Mouse (Mus musculus) C2C12 (cell line): ENCODE results near the gene Tada3.
"Not testable (repeated sequence)": the region's sequence is repeated elsewhere in the genome, so short reads cannot be mapped to it uniquely, and the experiment has no call there.

Experiments
- CEBPB ChIP-seq: IDR thresholded peaks from one replicate; pipeline ENCODE4 v1.6.1; 2011; ENCODE audit warnings: low read depth, mild to moderate bottlenecking, control low read depth, moderate library complexity
- CTCF ChIP-seq: IDR thresholded peaks from one replicate; pipeline ENCODE4 v1.5.1; 2011; ENCODE audit not compliant: control insufficient read depth, insufficient read depth, insufficient read length
- FOSL1 ChIP-seq: IDR thresholded peaks from one replicate; pipeline ENCODE4 v1.8.0; 2011; ENCODE audit warnings: mild to moderate bottlenecking, low read length; ENCODE audit not compliant: poor library complexity, insufficient read depth, severe bottlenecking
- MAX ChIP-seq: IDR thresholded peaks from one replicate; pipeline ENCODE4 v1.6.1; 2011; ENCODE audit warnings: mild to moderate bottlenecking, control low read depth
- MYOG ChIP-seq: IDR thresholded peaks from one replicate; pipeline ENCODE4 v1.6.1; 2011; ENCODE audit not compliant: control insufficient read depth, insufficient read length; ENCODE audit errors: extremely low read depth
- USF1 ChIP-seq: IDR thresholded peaks from one replicate; pipeline ENCODE4 v1.6.1; 2011; ENCODE audit warnings: low read depth, mild to moderate bottlenecking, control low read depth, moderate library complexity

DNA sequence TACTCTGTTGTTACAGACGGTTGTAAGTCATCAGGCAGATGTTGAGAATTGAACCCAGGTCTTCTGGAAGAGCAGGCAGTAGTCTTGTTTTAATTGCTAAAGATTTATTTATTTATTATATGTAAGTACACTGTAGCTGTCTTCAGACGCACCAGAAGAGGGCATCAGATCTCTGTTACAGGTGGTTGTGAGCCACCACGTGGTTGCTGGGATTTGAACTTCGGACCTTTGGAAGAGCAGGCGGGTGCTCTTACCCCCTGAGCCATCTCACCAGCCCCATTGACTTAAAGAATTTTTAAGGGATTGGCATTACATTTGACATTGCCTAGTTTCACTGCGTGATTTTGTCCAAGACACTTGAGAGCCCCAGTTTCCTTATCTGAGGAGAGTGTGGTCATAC is 44.9 kb downstream of the Tada3 start:
- TF ChIP-seq CTCF, MAX, USF1, FOSL1, MYOG, CEBPB: not testable (repeated sequence)
